Mouse (Mus musculus): ENCODE measurements at regions not wholly inside any gene's neighbourhood (a gene's known extent, or its start where the extent isn't known, plus 50 kb on each side); places are given as distances from the start of the nearest gene placed in this dataset.

DNA sequence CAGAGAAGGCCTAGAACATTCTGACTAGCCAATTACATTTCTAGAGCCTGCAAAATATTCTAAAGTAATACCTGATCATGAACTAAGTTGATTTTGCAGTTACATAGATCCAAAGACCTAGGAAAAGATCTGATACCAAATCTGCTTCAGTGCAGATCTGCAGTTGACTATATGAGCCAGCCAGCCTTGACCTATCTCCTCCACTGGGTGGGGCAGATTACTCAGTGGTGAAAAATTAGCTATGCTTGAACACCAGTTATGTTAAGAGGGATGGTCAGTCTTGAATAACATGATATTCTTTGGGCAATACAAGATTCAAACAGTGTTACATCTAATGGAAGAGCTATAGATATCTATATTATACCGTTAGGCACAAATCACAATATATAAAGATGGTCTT is 269.0 kb downstream of the Gm11361 start:
- DNase-seq (ENCODE audit: low read depth, low spot score): no peak

GRCm38 (mm10) chr13:28524411-28524810 is 267.1 kb downstream of the Gm11361 start:
- DNase-seq (ENCODE audit: low read depth, low spot score): no peak

DNA sequence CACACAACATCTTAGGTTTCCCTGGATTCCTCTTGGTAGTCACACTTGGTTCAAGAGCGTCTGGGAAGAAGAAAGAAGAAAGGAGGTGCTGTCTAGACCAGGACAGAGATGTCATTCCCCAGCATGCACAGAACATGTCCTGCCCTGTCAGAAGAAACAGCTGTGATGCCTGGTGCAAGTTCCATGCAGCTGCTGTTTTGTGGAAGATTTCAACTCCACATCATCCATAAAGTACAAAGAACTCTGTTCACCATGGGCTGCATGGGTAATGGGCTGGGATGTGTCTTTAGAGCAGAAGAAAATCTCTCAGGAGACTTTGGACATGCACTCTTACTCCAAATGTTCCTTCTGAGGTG is 262.8 kb downstream of the Gm11361 start:
- DNase-seq (ENCODE audit: low read depth, low spot score): no peak

- DNase-seq (ENCODE audit: low read depth, low spot score): no peak
These were observed 262.2 kb downstream of the Gm11361 start for GRCm38 (mm10) chr13:28519383-28520126.

GRCm38 (mm10) chr13:28517161-28517560 is 259.8 kb downstream of the Gm11361 start:
- DNase-seq (ENCODE audit: low read depth, low spot score): no peak

DNA sequence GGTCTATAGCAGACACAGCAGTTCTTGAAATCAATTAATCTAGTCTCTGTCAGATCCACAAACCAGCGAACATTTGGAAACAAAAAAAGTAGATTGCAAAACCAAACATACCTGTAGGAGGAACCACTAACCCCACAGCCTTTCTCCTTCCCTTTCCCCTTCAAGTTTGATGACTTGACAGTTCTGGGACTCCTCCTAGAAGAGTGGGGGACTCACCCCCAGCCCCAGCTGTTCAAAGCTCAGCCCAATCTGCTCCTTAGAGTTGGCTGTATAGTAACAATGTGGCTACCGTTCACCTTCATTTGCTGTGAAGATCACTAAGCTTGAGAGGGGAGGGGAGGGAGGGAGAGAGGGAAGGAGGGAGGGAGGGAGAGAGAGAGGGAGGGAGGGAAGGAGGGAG is 259.3 kb downstream of the Gm11361 start:
- DNase-seq (ENCODE audit: low read depth, low spot score): no peak

- peak; percentile 12 for DNase-seq (ENCODE audit: low read depth, low spot score)
These were observed 256.9 kb downstream of the Gm11361 start for GRCm38 (mm10) chr13:28514245-28514644.

- no peak for DNase-seq (ENCODE audit: low read depth, low spot score)
These were observed 256.0 kb downstream of the Gm11361 start for GRCm38 (mm10) chr13:28513336-28513735.

DNA sequence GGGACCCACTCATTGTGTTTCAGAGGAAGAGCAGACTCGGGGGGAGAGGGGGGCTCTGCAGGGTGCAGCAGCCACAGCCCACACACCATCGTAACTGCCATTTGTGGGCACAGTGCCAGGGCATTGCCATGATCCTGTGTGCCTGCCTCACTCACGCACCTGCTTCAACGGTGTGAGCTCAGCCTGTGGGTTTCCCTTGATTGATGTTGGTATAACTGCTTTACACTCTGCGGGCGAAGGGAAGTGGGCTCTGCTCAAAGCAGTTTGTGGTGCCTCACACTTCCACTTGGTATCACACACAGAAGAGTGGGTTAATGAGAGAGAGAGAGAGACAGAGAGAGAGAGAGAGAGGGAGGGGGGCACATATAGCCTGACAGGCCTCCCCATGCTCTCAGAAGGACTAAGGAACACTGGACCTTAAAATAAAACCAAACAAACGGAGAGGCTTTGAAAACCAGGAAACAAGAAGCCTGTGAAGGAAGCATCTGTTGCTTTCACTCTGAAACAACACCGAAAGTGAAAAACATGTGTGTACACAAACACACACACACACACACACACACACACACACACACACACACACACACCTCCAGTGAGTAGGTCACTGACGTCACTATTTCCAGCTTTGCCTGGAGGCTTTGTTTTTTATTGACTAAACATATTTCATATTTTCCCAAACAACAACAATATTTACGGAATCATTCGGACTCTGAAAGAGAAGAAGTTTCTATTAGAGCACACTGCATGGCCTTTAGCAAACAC is 255.4 kb downstream of the Gm11361 start:
- DNase-seq (ENCODE audit: low read depth, low spot score): no peak

DNA sequence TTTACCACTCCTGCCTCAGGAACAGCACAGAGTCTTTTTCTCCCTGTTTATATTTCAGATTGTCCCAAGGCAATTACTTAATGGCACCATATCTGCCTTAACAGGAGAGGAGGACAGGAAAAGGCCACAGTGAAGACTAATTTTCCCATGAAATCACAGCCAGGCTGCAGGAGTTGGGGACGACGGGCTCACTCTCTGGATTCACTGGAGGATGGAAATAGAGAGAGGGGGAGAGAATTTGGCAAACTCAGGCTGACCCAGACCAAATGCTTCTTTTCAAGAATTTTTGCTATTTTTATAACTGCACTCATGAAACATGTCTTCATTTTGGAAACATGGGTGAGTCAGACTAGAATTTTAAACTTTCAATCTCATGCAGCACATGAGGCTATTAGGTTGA is 250.9 kb downstream of the Gm11361 start:
- no peak for DNase-seq (ENCODE audit: low read depth, low spot score)

DNA sequence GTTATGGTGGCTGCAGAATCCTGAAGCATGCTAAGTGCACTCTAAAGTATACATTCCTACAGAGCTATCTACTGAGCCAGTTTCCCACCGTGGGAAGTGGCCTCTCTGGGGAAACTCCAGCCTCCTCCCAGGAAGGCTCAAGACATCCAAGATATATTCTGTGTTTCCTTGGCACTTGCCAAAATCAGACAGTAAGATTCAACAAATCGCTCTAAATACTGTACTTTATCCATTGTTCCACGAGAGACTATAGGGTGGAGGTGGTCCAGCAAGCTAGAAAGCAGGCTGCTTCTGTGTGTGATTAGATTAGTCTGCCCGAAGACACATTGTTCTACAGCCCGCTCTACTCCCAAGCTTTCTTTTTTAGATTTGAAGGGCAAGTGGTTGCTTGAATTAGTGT is 250.5 kb downstream of the Gm11361 start:
- no peak for DNase-seq (ENCODE audit: low read depth, low spot score)

GRCm38 (mm10) chr13:28504340-28504739 is 247.0 kb downstream of the Gm11361 start:
- no peak for DNase-seq (ENCODE audit: low read depth, low spot score)

GRCm38 (mm10) chr13:28502171-28502570 is 244.8 kb downstream of the Gm11361 start:
- peak; percentile 27 for DNase-seq (ENCODE audit: low read depth, low spot score)

DNA sequence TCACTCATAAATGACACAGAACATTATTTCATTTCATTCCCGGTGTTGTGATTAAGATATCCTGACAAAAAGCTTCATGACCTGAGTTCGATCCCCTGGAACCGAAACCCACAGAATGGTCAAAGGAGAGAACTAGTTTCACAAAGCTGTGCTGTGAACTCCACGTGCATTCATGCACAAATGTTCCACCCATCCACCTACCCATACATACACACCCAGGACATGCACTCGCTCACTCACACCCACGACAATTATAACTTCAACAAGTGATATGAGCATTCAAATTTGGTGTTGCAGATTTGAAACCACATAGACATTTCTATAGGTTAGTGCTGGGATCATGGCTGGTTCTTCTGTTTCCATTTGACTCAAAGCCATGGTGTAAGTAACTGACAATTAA is 243.4 kb downstream of the Gm11361 start:
- no peak for DNase-seq (ENCODE audit: low read depth, low spot score)

- DNase-seq (ENCODE audit: low read depth, low spot score): no peak
These were observed 240.2 kb downstream of the Gm11361 start for GRCm38 (mm10) chr13:28497483-28497882.

DNA sequence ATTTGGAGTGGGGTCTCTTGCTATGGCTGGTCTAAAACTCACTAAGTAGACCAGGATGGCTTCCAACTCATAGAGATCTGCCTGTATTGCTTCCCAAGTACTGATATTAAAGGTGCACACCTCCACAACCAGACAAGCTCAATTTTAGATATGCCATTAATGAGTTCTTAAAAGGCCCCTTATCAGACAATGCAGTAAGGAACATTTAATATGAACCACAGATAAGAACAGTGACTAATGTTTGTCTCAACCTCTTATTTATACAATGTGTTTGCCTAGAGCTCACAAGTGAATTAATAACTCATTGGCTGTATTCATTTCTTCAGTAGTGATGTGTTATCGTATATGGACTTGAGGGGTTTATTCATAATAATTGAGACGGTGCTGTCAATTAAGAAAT is 234.7 kb downstream of the Gm11361 start:
- DNase-seq (ENCODE audit: low read depth, low spot score): no peak

DNA sequence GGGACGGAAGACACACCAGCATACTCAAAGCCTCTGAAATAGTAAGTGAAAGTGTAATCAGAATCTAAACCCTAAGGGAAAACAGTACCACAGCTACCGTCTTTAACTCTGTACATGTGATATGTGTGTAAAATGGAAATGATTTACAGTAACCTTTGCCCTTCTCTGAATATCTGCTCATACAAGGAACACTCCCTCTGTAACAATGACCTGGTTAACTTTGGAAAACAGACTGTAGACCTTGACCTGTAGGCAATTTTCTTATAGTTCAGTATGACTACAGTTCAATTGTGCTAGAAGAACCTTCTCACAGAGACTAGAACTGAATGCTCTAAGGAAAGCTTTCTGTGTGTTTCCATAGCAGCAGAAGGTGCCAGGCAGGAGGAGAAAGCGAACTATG is 226.4 kb downstream of the Gm11361 start:
- DNase-seq (ENCODE audit: low read depth, low spot score): no peak

- DNase-seq (ENCODE audit: low read depth, low spot score): no peak
These were observed 224.1 kb downstream of the Gm11361 start for GRCm38 (mm10) chr13:28481224-28481965.

DNA sequence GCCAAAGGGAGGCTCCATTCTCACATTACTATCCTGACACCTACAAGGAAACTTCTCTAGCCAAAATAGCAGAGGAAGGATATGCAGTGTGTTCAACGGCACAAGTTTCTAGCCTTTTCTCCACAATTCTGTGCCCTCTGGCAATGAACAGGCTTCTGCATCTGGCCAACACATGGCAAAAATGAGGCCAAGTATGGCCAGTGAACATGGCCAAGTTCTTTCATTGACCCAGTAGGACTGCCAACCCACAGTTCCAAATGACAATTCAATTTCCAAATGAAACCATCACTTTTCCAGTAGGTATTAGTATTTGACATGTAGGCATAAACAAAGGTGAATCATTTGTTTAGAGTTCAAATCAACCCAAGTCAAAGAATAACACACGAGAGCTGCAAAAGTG is 208.8 kb downstream of the Gm11361 start:
- no peak for DNase-seq (ENCODE audit: low read depth, low spot score)

DNA sequence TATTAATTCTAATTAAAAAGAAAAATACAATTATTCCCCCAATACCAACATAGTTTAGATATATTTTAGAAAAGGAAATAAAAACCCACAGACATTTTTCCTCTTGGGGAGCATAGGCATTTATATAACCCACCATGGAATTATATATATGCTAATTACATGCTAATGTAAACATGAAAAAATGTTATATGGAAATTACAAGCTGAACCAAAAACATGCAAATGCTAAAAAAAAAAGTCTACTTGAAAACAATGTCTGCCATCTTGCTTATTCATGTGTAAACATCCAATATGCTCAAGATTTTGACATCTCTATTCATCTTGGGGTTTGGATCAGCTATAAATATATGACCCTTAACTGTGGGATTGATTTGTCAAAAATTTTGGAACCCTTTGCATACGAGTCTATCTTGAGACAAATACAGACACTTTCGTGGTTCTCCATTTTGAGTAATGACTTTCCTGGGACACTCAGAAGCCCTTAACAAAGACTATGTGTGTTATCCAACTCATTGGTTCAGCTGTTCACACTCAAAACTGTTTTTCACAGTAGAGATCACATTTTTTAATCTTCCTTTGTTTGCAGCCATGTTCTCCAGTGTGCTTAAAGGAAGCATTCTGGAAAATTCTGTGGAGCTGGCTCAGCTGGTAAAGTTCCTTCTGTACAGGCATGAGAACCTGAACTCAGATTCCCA is 208.0 kb downstream of the Gm11361 start:
- DNase-seq (ENCODE audit: low read depth, low spot score): no peak

GRCm38 (mm10) chr13:28461281-28461680 is 204.0 kb downstream of the Gm11361 start:
- DNase-seq (ENCODE audit: low read depth, low spot score): no peak

DNA sequence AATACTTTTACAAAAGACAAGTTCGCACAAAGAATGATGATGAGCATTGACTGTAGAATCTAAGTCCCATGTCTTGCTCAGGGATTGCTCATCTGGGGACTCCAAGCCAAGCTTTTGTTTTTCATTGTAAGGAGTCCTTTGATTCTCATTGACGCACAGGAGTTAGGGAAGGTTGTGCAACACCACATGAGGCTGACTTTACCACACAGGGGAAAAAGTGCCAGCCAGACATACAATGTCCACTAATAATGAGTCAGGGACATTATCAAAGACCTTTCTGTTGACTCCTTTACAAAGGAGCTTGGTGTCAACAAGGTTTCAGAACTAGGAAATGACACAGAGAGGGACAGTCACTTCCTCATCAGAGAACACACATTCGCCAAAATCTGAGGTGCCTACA is 200.1 kb downstream of the Gm11361 start:
- no peak for DNase-seq (ENCODE audit: low read depth, low spot score)
